Mouse (Mus musculus): ENCODE measurements around the gene Col18a1.

DNA sequence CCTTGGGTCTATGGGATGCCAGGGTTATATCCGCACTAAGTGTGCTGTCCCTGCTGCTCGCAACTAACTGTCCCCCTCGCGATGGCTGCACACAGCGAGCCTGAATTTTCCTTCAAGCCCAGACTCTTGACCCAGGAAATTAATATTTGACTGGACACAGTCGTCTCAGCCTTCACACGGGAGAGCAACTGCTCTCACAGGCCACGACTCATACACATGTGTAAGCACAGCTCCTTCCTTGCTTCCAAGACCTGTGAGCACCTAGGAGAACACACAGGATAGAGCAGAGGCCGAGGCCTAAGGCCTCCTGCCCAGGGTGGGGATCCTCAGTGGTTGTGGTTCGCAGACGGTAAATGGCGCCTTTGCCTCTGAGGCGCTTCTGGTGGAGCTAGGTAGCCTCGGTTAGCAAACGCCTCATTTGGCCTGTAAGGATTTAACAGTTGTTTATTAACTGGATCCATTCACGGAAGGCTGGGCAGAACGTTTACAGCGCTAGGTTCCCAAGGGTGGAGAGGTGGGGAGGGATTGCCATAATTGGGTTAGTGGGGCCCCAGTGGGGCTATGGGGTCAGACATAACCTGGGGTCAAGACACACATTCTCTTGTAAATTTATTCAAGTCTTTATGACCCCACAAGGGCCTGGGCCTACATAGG lies 41.1 kb downstream of the Col18a1 start:
- TF ChIP-seq CTCF (conservative IDR thresholded peaks at IDR 0.05; ENCODE audit: low read length) = no peak
- TF ChIP-seq POU5F1 (IDR thresholded peaks at IDR 0.05; ENCODE audit: borderline replicate concordance, low read length) = no peak
- TF ChIP-seq NANOG (IDR thresholded peaks at IDR 0.05; ENCODE audit: borderline replicate concordance, low read length) = no peak

Measured in E14TG2a.4 (cell line).